Mouse (Mus musculus) mesoderm, embryonic 11.5 days (tissue): ENCODE data around the gene Itpr1.

ENCODE experiments used
- DNase-seq: peaks from one replicate; pipeline ENCODE4 v3.0.0-alpha.2; 2012; ENCODE audit warnings: low read depth, low spot score

Itpr1 gene

GRCm38 (mm10) chr6:108598691-108599090, 385.8 kb downstream of the Itpr1 start:
- DNase-seq = no peak

GRCm38 (mm10) chr6:108599317-108599716, 386.4 kb downstream of the Itpr1 start:
- no peak for DNase-seq
